Mouse (Mus musculus) right cerebral cortex, postnatal 10 days (tissue): ENCODE results near the gene Nt5c2.

Experiments
- DNase-seq, 2 experiments: peaks; one replicate each; pipeline ENCODE4 v3.0.0; 2021; ENCODE audit warnings: low spot score in 2 of 2

The Nt5c2 gene

GRCm38 (mm10) chr19:46968833-46969232 lies 46.1 kb downstream of the Nt5c2 start:
- no peak for DNase-seq

- DNase-seq: no peak
Measured at GRCm38 (mm10) chr19:46967861-46968260, 47.1 kb downstream of the Nt5c2 start.

DNA sequence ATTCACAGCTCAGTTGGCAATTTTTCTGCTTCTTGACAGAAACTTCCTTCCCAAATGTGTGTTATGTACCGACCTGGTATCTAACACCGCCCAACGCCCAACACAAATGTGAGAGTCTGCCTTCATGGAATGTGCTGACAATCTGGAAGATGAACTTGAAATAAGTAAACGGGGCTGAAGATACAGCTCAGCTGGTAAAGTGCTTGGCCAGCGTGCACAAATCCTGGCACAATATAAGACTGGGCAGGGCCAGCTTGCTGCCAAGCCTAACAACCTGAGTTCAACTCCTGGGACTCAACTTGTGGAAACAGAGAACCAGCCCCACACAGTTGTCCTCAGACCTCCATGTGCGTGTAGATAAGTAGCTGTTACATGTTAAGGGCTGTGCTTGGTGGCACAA lies 48.6 kb downstream of the Nt5c2 start:
- no peak for DNase-seq

DNA sequence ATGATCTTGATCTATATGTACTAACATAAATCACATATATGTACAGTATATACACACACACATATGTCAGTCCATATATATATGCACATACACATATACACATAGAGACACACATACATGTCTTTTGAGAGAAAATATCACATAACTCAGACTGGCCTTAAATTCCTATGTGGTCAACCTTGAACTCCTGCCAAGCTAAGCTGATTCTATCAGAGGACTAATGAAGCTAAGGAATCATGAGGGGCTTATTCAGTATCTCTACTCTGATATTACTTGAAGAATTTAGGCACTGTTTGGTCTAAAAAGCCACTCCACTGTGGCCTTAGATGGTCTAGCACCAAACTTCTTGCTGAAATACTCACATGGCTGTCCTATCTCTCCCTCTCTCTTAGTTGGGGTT lies 49.5 kb downstream of the Nt5c2 start:
- no peak for DNase-seq

- no peak for DNase-seq
Measured at GRCm38 (mm10) chr19:46964353-46964752, 50.6 kb downstream of the Nt5c2 start.

- DNase-seq: no peak
Measured at GRCm38 (mm10) chr19:46963440-46963839, 51.5 kb downstream of the Nt5c2 start.

DNA sequence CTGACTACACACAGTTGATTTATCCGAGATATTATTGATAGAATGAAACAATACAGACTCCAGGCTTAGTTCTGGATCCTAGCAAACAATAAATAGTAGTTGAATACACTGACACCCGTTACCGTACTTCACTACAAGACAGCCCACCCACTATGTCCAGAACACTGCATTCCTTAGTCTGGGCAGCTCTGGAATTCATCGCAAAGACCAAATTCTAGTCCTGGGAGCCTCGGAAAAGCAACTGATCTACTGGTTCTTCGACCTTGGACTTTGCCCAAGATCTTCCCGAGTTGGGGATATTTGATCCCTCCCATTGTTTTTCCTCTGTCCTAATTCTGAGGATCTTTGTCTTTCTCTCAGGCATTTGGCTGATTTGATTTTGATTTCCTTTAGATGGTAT lies 52.1 kb downstream of the Nt5c2 start:
- DNase-seq: no peak

DNA sequence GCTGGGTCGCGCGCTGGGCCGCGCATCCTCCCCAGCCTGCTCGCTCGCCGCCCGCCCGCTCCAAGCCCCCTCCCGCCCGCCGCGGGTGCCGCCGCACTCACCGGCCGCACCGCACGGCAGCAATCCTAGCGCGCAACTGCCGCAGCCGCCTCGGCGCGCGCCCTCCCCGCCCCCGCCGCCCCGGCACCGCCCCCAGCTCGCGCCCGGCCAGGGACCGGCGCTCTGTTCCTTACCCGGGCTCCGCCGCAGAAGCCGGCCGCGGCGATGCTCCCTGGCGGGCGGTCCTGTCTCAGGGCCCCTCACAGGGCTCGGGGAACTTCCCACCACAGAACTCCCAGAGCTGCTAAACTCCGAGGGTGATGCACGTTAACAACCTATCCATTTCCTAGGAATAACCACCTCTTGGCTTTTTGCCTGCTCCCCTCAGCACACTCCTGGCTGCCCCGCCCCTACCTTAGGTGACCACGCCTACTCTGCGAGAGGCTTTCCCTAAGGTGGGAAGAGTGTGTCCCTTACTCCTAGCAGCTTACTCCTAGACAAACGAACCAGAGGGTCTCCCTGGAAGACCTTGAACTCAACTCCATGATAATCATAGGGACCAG lies 52.7 kb downstream of the Nt5c2 start:
- DNase-seq: peak; percentile 74 to 77

DNA sequence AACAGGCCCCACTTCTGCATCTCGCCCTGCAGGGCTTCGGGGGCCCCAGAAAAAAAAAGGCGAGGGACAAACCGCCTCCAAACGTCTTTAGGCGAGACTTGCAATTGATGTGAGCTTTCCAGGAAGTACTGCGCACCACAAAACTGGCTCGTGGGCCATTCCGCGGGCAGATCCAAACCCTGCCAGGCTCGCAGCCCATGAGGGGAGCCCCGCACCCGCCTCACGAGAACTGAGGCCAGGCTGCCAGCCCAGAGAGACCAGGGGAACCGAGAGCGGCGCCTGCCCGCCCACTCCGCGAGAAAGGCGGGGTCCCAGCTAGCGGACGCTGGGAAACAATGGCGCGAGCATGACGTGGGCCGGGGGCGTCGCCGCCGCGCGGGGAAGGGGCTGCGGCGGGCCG lies 53.3 kb downstream of the Nt5c2 start:
- peak; percentile 92 for DNase-seq

DNA sequence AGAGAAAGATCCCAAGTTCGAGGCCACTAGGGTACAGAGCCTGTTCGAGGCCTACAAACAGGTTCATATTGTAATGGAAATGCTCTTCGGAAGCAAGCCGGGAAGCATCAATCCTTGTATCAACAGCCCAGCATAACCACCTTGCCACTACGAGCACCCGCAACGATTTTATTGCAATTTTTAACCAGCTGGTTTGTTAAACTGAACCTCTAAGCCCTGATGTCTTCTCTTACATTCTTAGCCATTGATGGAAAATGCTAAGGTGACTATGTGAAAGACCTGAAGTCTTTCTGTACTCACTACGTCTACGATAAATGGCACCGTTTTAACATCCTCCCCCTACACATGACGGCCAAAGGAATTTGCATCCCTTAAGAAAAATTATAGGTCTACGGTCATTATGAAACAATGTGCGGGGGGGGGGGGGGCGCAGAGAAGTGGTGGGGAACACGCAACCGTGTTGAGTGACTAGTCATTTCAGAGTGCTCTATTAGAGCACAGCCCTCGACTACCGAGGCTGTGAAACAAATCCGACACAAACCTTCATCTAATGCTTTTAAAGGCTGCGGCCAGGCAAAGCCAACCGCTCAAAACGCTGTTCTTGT lies 53.8 kb downstream of the Nt5c2 start:
- no peak for DNase-seq

- no peak for DNase-seq
Measured at GRCm38 (mm10) chr19:46960101-46961046, 54.6 kb downstream of the Nt5c2 start.

GRCm38 (mm10) chr19:46959536-46959935 lies 55.4 kb downstream of the Nt5c2 start:
- DNase-seq: no peak

DNA sequence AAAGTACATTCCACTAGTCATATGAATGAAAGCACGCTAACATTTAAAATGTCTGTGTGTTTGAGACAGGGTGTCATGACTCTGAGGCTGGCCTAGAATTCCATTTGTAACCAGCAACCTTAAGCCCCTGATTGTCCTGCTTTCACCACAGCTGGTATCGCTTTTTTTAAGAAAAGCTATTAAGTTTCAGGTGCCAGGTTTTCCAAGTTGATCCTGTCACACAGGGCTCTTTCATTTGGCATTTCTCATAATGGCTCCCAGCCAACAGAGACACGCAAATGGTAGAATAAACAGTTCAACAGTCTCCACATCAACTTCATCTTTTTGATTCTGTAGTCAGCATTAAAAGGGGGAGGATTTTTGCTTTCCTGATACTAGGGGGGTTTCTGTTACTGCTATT lies 56.4 kb downstream of the Nt5c2 start:
- no peak for DNase-seq

DNA sequence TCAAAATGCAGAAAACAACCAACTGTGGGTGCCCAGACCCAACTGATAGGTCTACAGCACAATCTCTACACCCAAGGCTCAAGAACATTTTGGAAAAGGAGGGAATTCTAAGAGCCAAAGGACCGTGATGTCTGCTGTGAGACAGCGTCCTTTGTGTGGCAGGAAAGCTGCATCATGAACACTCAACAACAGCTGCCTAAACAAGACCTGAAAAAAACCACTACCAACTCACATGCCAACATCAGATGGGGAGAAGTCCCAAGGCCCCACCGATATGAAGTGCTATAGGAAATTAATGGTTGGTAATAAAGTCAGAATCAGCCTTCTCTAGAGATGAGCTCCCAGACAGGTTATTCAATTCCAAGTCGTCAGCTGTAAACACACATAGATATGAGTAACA lies 57.0 kb downstream of the Nt5c2 start:
- DNase-seq: no peak

GRCm38 (mm10) chr19:46957001-46957400 lies 58.0 kb downstream of the Nt5c2 start:
- DNase-seq: peak in 1 of 2 experiments; percentile 7

GRCm38 (mm10) chr19:46956410-46956809 lies 58.5 kb downstream of the Nt5c2 start:
- DNase-seq: no peak

GRCm38 (mm10) chr19:46955630-46956029 lies 59.3 kb downstream of the Nt5c2 start:
- peak; percentile 69 to 72 for DNase-seq

- peak in 1 of 2 experiments; percentile 26 for DNase-seq
Measured at GRCm38 (mm10) chr19:46953536-46953935, 61.4 kb downstream of the Nt5c2 start.

DNA sequence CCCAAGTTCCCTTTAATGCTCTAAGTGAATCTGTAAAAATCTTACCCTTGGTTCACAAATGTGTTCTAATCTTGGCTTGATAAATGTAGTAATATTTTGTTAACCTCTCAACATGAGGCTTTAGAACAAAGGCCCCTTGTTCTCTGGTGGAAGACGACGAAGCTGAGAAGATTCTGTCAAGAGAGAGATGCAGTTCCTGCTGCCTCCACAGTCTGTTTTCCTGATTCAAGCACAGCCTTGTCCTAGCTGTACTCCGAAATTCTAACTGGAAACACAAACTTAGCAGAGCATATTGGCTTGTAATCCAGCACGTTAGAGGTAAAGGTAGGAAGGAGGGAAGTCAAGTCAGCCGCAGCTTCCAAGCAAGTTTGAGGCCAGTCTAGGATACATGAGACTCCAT lies 62.0 kb downstream of the Nt5c2 start:
- DNase-seq: peak in 1 of 2 experiments; percentile 16

DNA sequence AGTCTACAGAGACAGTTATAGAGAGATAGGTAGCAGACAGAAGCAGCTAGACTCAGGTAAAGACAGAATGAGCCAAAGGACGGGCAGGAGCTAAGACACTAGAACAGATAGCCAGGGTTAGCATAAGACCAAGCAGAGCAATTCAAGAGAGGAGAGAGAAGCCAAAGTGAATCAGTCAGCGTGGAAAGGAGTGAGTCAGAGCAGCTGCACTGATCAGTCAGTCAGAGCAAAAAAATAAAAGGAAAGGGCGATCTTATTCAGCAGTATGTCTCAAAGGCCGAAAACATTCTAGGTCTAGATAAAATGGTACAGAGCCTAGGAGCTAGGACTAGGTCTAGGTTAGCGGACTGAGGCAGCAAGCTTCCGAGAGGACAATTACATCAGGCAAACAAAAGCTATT lies 70.6 kb downstream of the Nt5c2 start:
- DNase-seq: no peak

- DNase-seq: no peak
Measured at GRCm38 (mm10) chr19:46937173-46937572, 77.8 kb downstream of the Nt5c2 start.

DNA sequence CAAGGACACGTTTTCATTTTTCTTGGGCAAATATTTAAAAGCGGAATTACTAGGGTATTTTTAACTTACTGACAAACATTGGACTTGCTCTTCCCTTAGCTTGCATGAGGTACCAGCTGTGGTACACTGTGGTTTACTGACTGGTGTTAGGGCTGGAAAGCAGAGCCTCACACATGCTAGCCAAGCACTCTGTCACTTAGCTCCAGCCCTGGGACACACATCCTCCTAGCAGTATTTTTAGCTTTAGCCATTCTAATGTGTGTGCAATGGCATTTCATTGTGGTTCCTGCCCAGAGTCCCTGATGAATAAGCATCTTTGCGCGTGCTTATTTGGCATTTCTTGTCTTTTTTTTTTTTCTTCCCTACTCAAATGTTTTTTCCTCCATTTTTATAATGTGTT lies 80.9 kb downstream of the Nt5c2 start:
- DNase-seq: peak in 1 of 2 experiments; percentile 39

DNA sequence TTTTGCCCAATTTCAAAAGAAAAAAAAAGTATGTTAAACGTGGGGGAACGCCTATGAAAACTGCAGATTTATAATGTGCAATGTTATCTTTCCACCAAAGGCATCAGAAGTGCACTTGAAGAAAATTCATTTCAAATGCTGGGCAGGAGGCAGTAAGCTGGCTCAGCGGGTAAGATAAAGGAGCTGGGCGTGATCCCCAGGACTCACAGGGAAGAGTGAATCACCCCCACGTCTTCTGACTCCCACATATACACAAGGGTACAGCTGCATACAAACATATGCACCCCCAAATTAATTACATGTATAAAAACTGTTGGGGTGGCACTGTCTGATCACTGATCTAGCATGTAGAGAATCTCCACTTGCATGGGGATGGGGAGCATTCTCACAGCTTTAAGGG lies 82.3 kb downstream of the Nt5c2 start:
- DNase-seq: no peak
